Mouse (Mus musculus) central nervous system, embryonic 11.5 days (tissue): Measurements from ENCODE around the gene Ncam1. TPM values are rescaled to one million over a fixed set of nuclear protein-coding genes. Genes with fewer than 3 reads are reported as not detected.

Experiments
- polyA plus RNA-seq: library from polyadenylated mRNA; depleted of rRNA; stranded (reverse); fragments of >200 nt; gene quantifications from 2 replicates; pipeline ENCODE4 v1.2.3, GENCODE M21; 2012; rRNA removed

Gene Ncam1
- 36.8 and 45.0 TPM in 2 replicates for polyA plus RNA-seq

GRCm38 (mm10) chr9:49798806-49799205, at the start of gene Ncam1:
TSS of gene Ncam1 (minus strand) at chr9:49798925.

GRCm38 (mm10) chr9:49485892-49486311, 312.8 kb downstream of the Ncam1 start, which contains the start of gene Ttc12:
TSS of gene Ttc12 (minus strand) at chr9:49486225.

